Mouse (Mus musculus) myocyte (in vitro differentiated cells): ENCODE measurements at regions not wholly inside any gene's neighbourhood (a gene's known extent, or its start where the extent isn't known, plus 50 kb on each side); places are given as distances from the start of the nearest gene placed in this dataset.
"Not testable (repeated sequence)": the region's sequence is repeated elsewhere in the genome, so short reads cannot be mapped to it uniquely, and the experiment has no call there.

ENCODE experiments used
- E2F4 ChIP-seq: IDR thresholded peaks from one replicate; pipeline ENCODE4 v1.6.1; 2011; ENCODE audit warnings: mild to moderate bottlenecking, control low read depth, moderate library complexity; ENCODE audit not compliant: insufficient read depth
- POLR2A ChIP-seq: IDR thresholded peaks from one replicate; pipeline ENCODE4 v1.6.1; 2011; ENCODE audit warnings: low read depth, mild to moderate bottlenecking, control low read depth, moderate library complexity; ENCODE audit not compliant: insufficient read length
- POLR2AphosphoS2 ChIP-seq: IDR thresholded peaks from one replicate; pipeline ENCODE4 v1.6.1; 2011; ENCODE audit warnings: low read depth, control low read depth; ENCODE audit not compliant: insufficient read length
- SRF ChIP-seq: IDR thresholded peaks from one replicate; pipeline ENCODE4 v1.6.1; 2011; ENCODE audit warnings: low read depth; ENCODE audit not compliant: control insufficient read depth, insufficient read length
- TCF12 ChIP-seq: IDR thresholded peaks from one replicate; pipeline ENCODE4 v1.6.1; 2011; ENCODE audit warnings: mild to moderate bottlenecking, control low read depth; ENCODE audit not compliant: poor library complexity, insufficient read depth, severe bottlenecking
- USF1 ChIP-seq: IDR thresholded peaks from one replicate; pipeline ENCODE4 v1.6.1; 2011; ENCODE audit warnings: low read depth, mild to moderate bottlenecking, control low read depth, moderate library complexity

- not testable (repeated sequence) for TF ChIP-seq POLR2A, TCF12, USF1, POLR2AphosphoS2, SRF, E2F4
These were observed 268.6 kb upstream of the Gje1 start for GRCm38 (mm10) chr10:14986566-14986965.
